Mouse (Mus musculus): ENCODE results near the gene Rab5b. TPM values are rescaled to one million over a fixed set of nuclear protein-coding genes. Genes with fewer than 3 reads are reported as not detected.
"Not testable (repeated sequence)": the region's sequence is repeated elsewhere in the genome, so short reads cannot be mapped to it uniquely, and the experiment has no call there.

Gene Rab5b
- polyA plus RNA-seq, 1 experiment from 2014 or later: 79.1 TPM

- H3K27ac ChIP-seq (ENCODE audit: low read depth, low read length): no peak overlapping the region
- no peak overlapping the region for H3K9ac ChIP-seq (ENCODE audit: low read length)
- no peak for ATAC-seq (replicated peaks; ENCODE audit: low FRiP score)
- H3K4me2 ChIP-seq (ENCODE audit: low read depth, low read length, severe bottlenecking): no peak overlapping the region
- no peak overlapping the region for H3K4me3 ChIP-seq (ENCODE audit: low read depth, low read length)
- H3K9me3 ChIP-seq (ENCODE audit: control insufficient read depth, low read length): no peaks in the 10 kb centered on the region
- H3K36me3 ChIP-seq (ENCODE audit: control insufficient read depth, insufficient read depth, low read length): no peaks in the 10 kb centered on the region
- DNase-seq (ENCODE audit: low spot score): no peak
- no peaks in the 10 kb centered on the region for H3K27me3 ChIP-seq (ENCODE audit: control insufficient read depth, insufficient read depth, low read length)
- H3K4me1 ChIP-seq (replicated peaks; ENCODE audit: control insufficient read depth, insufficient read depth, low read length): no peaks in the 10 kb centered on the region
Observed at GRCm38 (mm10) chr10:128731992-128732391, 35.9 kb upstream of the Rab5b start.

DNA sequence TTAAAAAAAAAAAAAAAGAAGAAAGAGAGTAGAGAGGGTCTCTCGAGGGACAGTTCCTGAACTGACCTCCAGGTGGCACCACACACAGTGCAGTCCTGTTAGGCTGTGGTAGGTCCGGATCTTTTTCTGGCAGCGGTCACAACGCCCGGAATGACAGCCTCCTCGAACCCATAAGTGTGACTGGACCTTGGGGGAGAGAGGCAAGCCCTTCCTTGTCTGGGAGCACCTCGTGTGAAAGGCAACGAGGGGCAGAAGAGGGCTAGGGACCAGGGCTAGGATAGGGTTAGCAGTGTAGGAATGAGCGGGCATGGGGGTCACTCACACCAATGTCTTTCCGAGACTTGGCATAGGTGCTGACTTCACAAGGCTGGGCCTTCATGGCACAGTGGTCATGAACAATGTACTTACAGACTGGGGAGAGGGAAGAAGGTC is 35.0 kb upstream of the Rab5b start:
- Histone ChIP-seq H3K4me2 (ENCODE audit: low read depth, low read length, severe bottlenecking) (no peak overlapping the region), H3K27ac (ENCODE audit: low read depth, low read length) (no peak overlapping the region), H3K4me3 (ENCODE audit: low read depth, low read length) (no peak overlapping the region), H3K9me3 (ENCODE audit: control insufficient read depth, low read length) (no peaks in the 10 kb centered on the region), H3K27me3 (ENCODE audit: control insufficient read depth, insufficient read depth, low read length) (no peaks in the 10 kb centered on the region), H3K36me3 (ENCODE audit: control insufficient read depth, insufficient read depth, low read length) (no peaks in the 10 kb centered on the region), H3K9ac (ENCODE audit: low read length) (no peak overlapping the region), H3K4me1 (replicated peaks; ENCODE audit: control insufficient read depth, insufficient read depth, low read length) (no peaks in the 10 kb centered on the region)
- ATAC-seq (replicated peaks; ENCODE audit: low FRiP score) (peak; percentile 79; the same call in 1 of the 2 replicates), DNase-seq (ENCODE audit: low spot score) (peak; percentile 83)
- 19% methylated on average over 10 of the region's 10 CpGs for WGBS

DNA sequence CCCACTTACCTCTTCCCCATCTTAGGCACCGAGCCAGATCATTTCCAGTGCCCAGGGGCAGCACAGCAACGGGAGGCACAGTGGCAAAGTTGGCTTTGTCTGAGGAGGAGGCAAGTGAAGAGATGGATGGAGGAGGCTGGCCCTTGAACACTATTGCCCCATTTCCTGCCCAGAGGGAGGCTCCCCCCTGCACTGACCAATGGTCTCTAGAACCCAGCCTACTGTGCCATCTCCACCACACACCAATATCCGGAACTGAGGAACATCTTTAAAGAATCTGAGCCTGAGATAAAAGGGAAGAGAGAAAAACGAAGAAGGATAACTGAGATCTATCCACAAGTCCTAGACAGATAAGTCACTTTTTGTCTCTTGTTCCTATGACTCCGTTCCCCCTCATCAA is 32.0 kb upstream of the Rab5b start:
- H3K4me1 ChIP-seq (replicated peaks; ENCODE audit: control insufficient read depth, insufficient read depth, low read length): no peaks in the 10 kb centered on the region
- H3K27ac ChIP-seq (ENCODE audit: low read depth, low read length): no peak overlapping the region
- 83% methylated on average over 5 of the region's 5 CpGs for WGBS
- no peaks in the 10 kb centered on the region for H3K9me3 ChIP-seq (ENCODE audit: control insufficient read depth, low read length)
- H3K27me3 ChIP-seq (ENCODE audit: control insufficient read depth, insufficient read depth, low read length): no peaks in the 10 kb centered on the region
- no peaks in the 10 kb centered on the region for H3K36me3 ChIP-seq (ENCODE audit: control insufficient read depth, insufficient read depth, low read length)
- no peak overlapping the region for H3K4me3 ChIP-seq (ENCODE audit: low read depth, low read length)
- DNase-seq (ENCODE audit: low spot score): no peak
- ATAC-seq (replicated peaks; ENCODE audit: low FRiP score): no peak
- no peak overlapping the region for H3K4me2 ChIP-seq (ENCODE audit: low read depth, low read length, severe bottlenecking)
- no peak overlapping the region for H3K9ac ChIP-seq (ENCODE audit: low read length)

DNA sequence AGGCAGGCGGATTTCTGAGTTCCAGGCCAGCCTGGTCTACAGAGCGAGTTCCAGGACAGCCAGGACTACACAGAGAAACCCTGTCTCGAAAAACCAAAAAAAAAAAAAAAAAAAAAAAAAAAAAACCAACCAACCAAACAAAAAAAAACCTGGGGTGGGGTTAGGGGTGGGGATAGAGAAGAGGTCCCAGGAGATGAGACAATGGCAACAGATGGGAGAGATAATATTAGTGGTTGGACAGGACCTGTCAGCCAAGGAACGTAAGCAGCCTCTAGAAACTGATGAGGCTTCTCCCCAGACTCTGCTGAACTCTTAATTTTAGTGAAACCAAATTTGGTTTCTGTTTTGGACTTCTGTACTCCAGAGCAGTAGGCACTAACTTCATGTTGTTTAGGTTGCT is 29.4 kb upstream of the Rab5b start:
- H3K4me1 ChIP-seq (replicated peaks; ENCODE audit: control insufficient read depth, insufficient read depth, low read length); H3K27ac ChIP-seq (ENCODE audit: low read depth, low read length); H3K36me3 ChIP-seq (ENCODE audit: control insufficient read depth, insufficient read depth, low read length); ATAC-seq (replicated peaks; ENCODE audit: low FRiP score); H3K9ac ChIP-seq (ENCODE audit: low read length); DNase-seq (ENCODE audit: low spot score); H3K4me2 ChIP-seq (ENCODE audit: low read depth, low read length, severe bottlenecking); H3K9me3 ChIP-seq (ENCODE audit: control insufficient read depth, low read length); H3K27me3 ChIP-seq (ENCODE audit: control insufficient read depth, insufficient read depth, low read length); H3K4me3 ChIP-seq (ENCODE audit: low read depth, low read length): not testable (repeated sequence)
- WGBS: 76% methylated on average over 3 of the region's 4 CpGs

DNA sequence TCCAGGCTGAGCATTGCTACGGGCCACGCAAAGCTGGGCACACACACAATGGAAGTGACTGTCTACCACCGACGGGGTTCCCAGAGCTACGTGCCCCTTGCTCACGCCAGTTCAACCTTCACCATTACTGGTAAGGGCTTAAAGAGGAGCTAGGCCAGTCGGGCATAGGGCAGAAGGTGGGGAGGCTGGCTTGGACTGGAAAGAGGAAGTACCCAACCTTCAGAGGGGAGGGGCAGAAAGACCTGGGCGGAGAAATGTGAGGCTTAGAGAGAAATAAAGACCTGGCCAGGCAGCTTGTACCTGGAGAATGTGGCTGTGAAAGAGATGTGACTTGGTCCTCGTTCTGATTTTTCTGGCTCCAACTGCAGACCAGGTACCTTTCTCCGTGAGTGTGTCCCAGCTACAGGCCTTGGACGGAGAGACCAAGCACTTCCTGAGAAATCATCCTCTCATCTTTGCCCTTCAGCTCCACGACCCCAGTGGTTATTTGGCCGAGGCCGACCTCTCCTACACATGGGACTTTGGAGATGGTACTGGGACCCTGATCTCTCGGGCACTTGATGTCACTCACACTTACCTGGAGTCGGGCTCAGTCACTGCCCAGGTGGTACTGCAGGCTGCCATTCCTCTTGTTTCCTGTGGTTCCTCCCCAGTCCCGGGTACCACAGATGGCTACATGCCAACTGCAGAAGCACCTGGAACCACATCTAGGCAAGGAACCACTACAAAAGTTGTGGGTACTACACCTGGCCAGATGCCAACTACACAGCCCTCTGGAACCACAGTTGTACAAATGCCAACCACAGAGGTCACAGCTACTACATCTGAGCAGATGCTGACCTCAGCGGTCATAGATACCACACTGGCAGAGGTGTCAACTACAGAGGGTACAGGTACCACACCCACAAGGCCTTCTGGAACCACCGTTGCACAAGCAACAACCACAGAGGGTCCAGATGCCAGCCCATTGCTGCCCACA is 19.8 kb upstream of the Rab5b start:
- DNase-seq (ENCODE audit: low spot score): no peak
- Histone ChIP-seq H3K9ac (ENCODE audit: low read length) (no peak overlapping the region), H3K27ac (ENCODE audit: low read depth, low read length) (no peak overlapping the region), H3K4me1 (replicated peaks; ENCODE audit: control insufficient read depth, insufficient read depth, low read length) (no peaks in the 10 kb centered on the region), H3K4me3 (ENCODE audit: low read depth, low read length) (no peak overlapping the region), H3K4me2 (ENCODE audit: low read depth, low read length, severe bottlenecking) (no peak overlapping the region), H3K27me3 (ENCODE audit: control insufficient read depth, insufficient read depth, low read length) (no peaks in the 10 kb centered on the region), H3K36me3 (ENCODE audit: control insufficient read depth, insufficient read depth, low read length) (no peaks in the 10 kb centered on the region), H3K9me3 (ENCODE audit: control insufficient read depth, low read length) (no peaks in the 10 kb centered on the region)
- ATAC-seq (replicated peaks; ENCODE audit: low FRiP score): no peak
- WGBS: 89% methylated on average over 19 of the region's 19 CpGs

DNA sequence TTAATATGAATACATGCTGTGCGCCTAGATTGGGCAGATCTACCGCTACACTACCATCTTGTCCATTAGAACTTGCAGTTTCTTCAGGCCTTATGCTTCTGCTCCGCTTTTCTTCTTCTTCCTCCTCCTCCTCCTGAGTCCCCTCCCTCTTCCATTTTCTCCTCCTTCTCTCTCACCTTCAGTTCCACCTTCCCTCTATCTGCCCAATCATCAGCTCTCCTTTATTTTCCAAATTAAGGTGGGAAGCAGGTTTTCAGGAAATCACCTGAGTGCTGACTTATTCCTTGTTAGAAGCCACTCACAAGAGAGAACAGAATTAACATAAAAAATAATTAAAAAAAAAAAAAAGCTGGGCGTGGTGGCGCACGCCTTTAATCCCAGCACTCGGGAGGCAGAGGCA is 15.3 kb upstream of the Rab5b start:
- not testable (repeated sequence) for H3K27ac ChIP-seq (ENCODE audit: low read depth, low read length); ATAC-seq (replicated peaks; ENCODE audit: low FRiP score); H3K9me3 ChIP-seq (ENCODE audit: control insufficient read depth, low read length); H3K4me3 ChIP-seq (ENCODE audit: low read depth, low read length); H3K9ac ChIP-seq (ENCODE audit: low read length); H3K4me2 ChIP-seq (ENCODE audit: low read depth, low read length, severe bottlenecking); H3K4me1 ChIP-seq (replicated peaks; ENCODE audit: control insufficient read depth, insufficient read depth, low read length); H3K36me3 ChIP-seq (ENCODE audit: control insufficient read depth, insufficient read depth, low read length); DNase-seq (ENCODE audit: low spot score); H3K27me3 ChIP-seq (ENCODE audit: control insufficient read depth, insufficient read depth, low read length)
- 92% methylated on average over 7 of the region's 7 CpGs for WGBS

DNA sequence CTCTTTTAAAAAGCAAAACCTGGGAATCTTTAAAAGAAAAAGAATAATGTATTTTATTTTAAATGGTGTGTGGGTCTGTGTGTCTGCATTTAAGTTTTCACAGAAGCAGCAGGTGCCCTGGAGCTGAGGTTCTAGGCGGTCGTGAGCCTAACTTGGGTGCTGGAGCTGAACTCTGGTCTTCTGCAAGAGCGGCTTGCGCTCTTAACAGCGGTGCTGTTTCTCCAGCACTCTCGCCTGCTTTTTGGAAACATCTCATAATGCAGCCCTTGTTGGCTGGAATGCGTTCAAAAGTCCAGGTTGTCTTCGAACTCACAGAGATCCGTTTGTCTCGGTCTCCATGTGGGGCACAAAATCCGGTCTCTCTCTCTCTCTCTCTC is 9.2 kb upstream of the Rab5b start:
- DNase-seq (ENCODE audit: low spot score) (peak; percentile 57), ATAC-seq (replicated peaks; ENCODE audit: low FRiP score) (peak; percentile 15; the same call in 1 of the 2 replicates)
- Histone ChIP-seq H3K27ac (ENCODE audit: low read depth, low read length) (peak overlapping the region; percentile 87; the same call in 1 of the 2 replicates), H3K9me3 (ENCODE audit: control insufficient read depth, low read length) (no peaks in the 10 kb centered on the region), H3K4me3 (ENCODE audit: low read depth, low read length) (peak overlapping the region; percentile 57), H3K9ac (ENCODE audit: low read length) (peak overlapping the region; percentile 74), H3K4me2 (ENCODE audit: low read depth, low read length, severe bottlenecking) (peak overlapping the region; percentile 71), H3K27me3 (ENCODE audit: control insufficient read depth, insufficient read depth, low read length) (no peaks in the 10 kb centered on the region), H3K4me1 (replicated peaks; ENCODE audit: control insufficient read depth, insufficient read depth, low read length) (peaks cover 3% of the 10 kb centered on the region; the same call in 1 of the 2 replicates), H3K36me3 (ENCODE audit: control insufficient read depth, insufficient read depth, low read length) (peaks cover 3% of the 10 kb centered on the region; the same call in 1 of the 2 replicates)
- 8% methylated on average over 11 of the region's 11 CpGs for WGBS

- ATAC-seq (replicated peaks; ENCODE audit: low FRiP score): peak; percentile 93
- under 1% methylated on average over 62 of the region's 62 CpGs for WGBS
Observed at GRCm38 (mm10) chr10:128704491-128705316, 8.6 kb upstream of the Rab5b start, which contains the start of gene Cdk2. Gene Cdk2, minus strand, starts transcription at chr10:128705031.

More at GRCm38 (mm10) chr10:128704491-128705316, 8.6 kb upstream of the Rab5b start, which contains the start of gene Cdk2:
- Histone ChIP-seq H3K36me3 (ENCODE audit: control insufficient read depth, insufficient read depth, low read length) (peaks cover 4% of the 10 kb centered on the region; the same call in 1 of the 2 replicates), H3K9ac (ENCODE audit: low read length) (peak within 1 kb of the TSS; percentile 74), H3K4me3 (ENCODE audit: low read depth, low read length) (peak within 1 kb of the TSS; percentile 57), H3K9me3 (ENCODE audit: control insufficient read depth, low read length) (no peaks in the 10 kb centered on the region), H3K4me1 (replicated peaks; ENCODE audit: control insufficient read depth, insufficient read depth, low read length) (peaks cover 3% of the 10 kb centered on the region; the same call in 1 of the 2 replicates), H3K27ac (ENCODE audit: low read depth, low read length) (peak within 1 kb of the TSS; percentile 87), H3K27me3 (ENCODE audit: control insufficient read depth, insufficient read depth, low read length) (no peaks in the 10 kb centered on the region), H3K4me2 (ENCODE audit: low read depth, low read length, severe bottlenecking) (peak within 1 kb of the TSS; percentile 71)
- DNase-seq (ENCODE audit: low spot score): peak; percentile 99
